Mouse (Mus musculus) embryonic facial prominence, embryonic 11.5 days (tissue): ENCODE measurements around the gene Itgb6. TPM values are rescaled to one million over a fixed set of nuclear protein-coding genes. Genes with fewer than 3 reads are reported as not detected.

Experiments used
- ATAC-seq: fragments of 200-750 bp; cut with Nextera tagmentation; replicated peaks from 2 replicates; pipeline ENCODE4 v1.8.0; 2017; ENCODE audit warnings: low read depth; ENCODE audit not compliant: insufficient number of reproducible peaks, low FRiP score, low TSS enrichment
- DNase-seq: peaks from one replicate; pipeline ENCODE4 v3.0.0-alpha.2; 2015; ENCODE audit warnings: low spot score
- H3K27ac ChIP-seq: fragments of 300-500 bp; sonication (generic); replicated peaks from 2 replicates; pipeline ENCODE4 v1.5.1; 2014; ENCODE audit warnings: mild to moderate bottlenecking, low read depth, low read length, control low read depth
- H3K27me3 ChIP-seq: fragments of 300-500 bp; sonication (generic); 2 replicates; pipeline ENCODE4 v1.6.1; 2014; ENCODE audit warnings: mild to moderate bottlenecking, low read length, moderate library complexity, mixed read lengths; ENCODE audit not compliant: control insufficient read depth, insufficient read depth
- H3K36me3 ChIP-seq: fragments of 300-500 bp; sonication (generic); replicated peaks from 2 replicates; pipeline ENCODE4 v1.6.1; 2014; ENCODE audit warnings: low read depth, mild to moderate bottlenecking, low read length, moderate library complexity, mixed read lengths; ENCODE audit not compliant: control insufficient read depth, insufficient read depth
- H3K4me1 ChIP-seq: fragments of 300-500 bp; sonication (generic); 2 replicates; pipeline ENCODE4 v1.6.1; 2014; ENCODE audit warnings: low read length, mixed read lengths; ENCODE audit not compliant: control insufficient read depth, insufficient read depth
- H3K4me2 ChIP-seq: fragments of 300-500 bp; sonication (generic); 2 replicates; pipeline ENCODE4 v1.6.1; 2014; ENCODE audit warnings: low read depth, mild to moderate bottlenecking, control low read depth, low read length, moderate library complexity
- H3K4me3 ChIP-seq: fragments of 300-500 bp; sonication (generic); 2 replicates; pipeline ENCODE4 v1.5.1; 2014; ENCODE audit warnings: low read depth, low read length, control low read depth
- H3K9ac ChIP-seq: fragments of 300-500 bp; sonication (generic); replicated peaks from 2 replicates; pipeline ENCODE4 v1.6.1; 2014; ENCODE audit warnings: mild to moderate bottlenecking, control low read depth, low read length
- H3K9me3 ChIP-seq: fragments of 300-500 bp; sonication (generic); replicated peaks from 2 replicates; pipeline ENCODE4 v1.6.1; 2016; ENCODE audit warnings: mild to moderate bottlenecking, low read length, inconsistent platforms, mixed read lengths; ENCODE audit not compliant: control insufficient read depth
- WGBS: fragments of 180-500 bp; shearing (Covaris S2); extraction: QIAGEN DNeasy Blood & Tissue Kit; methylation state at CpG from one replicate; pipeline ENCODE4 v1.1.7; 2014; 5-methylcytosine and 5-hydroxymethylcytosine counted together
- polyA plus RNA-seq: library from polyadenylated mRNA; unstranded; fragments of >200 nt; fragmentation: Nextera tagmentation; extraction: Ambion mirVana; gene quantifications from 2 replicates; pipeline ENCODE4 v1.2.1, GENCODE M21; 2014

Itgb6 gene
- polyA plus RNA-seq, 1 experiment from 2014 or later, result 1.9 TPM

- Histone ChIP-seq H3K27me3 (no peaks in the 10 kb centered on the region), H3K9ac (no peak overlapping the region), H3K4me3 (no peak overlapping the region), H3K36me3 (no peaks in the 10 kb centered on the region), H3K27ac (no peak overlapping the region), H3K4me2 (no peak overlapping the region), H3K9me3 (no peaks in the 10 kb centered on the region), H3K4me1 (no peaks in the 10 kb centered on the region)
- WGBS, result 38% methylated on average over 1 of the region's 1 CpGs
- no peak for DNase-seq
- ATAC-seq, result no peak
Measured at GRCm38 (mm10) chr2:60690212-60690611, 32.2 kb downstream of the Itgb6 start.

- no peak overlapping the region for H3K9ac ChIP-seq
- H3K4me2 ChIP-seq, result no peak overlapping the region
- ATAC-seq, result no peak; the same call in 1 of the 2 replicates
- no peaks in the 10 kb centered on the region for H3K4me1 ChIP-seq
- 42% methylated on average over 14 of the region's 14 CpGs for WGBS
- no peak overlapping the region for H3K27ac ChIP-seq
- no peaks in the 10 kb centered on the region for H3K9me3 ChIP-seq
- no peak overlapping the region for H3K4me3 ChIP-seq
- no peak for DNase-seq
- no peaks in the 10 kb centered on the region for H3K27me3 ChIP-seq
- H3K36me3 ChIP-seq, result no peaks in the 10 kb centered on the region
Measured at GRCm38 (mm10) chr2:60688944-60689615, 33.4 kb downstream of the Itgb6 start.

GRCm38 (mm10) chr2:60688150-60688549 lies 34.3 kb downstream of the Itgb6 start:
- no peak for ATAC-seq

GRCm38 (mm10) chr2:60685973-60686372 lies 36.5 kb downstream of the Itgb6 start:
- no peaks in the 10 kb centered on the region for H3K9me3 ChIP-seq

More at GRCm38 (mm10) chr2:60688150-60688549, 34.3 kb downstream of the Itgb6 start:
- Histone ChIP-seq H3K36me3 (no peaks in the 10 kb centered on the region), H3K4me3 (no peak overlapping the region), H3K4me1 (no peaks in the 10 kb centered on the region), H3K27ac (no peak overlapping the region), H3K9ac (no peak overlapping the region), H3K9me3 (no peaks in the 10 kb centered on the region), H3K4me2 (no peak overlapping the region), H3K27me3 (no peaks in the 10 kb centered on the region)
- 87% methylated on average over 1 of the region's 1 CpGs for WGBS
- no peak for DNase-seq

GRCm38 (mm10) chr2:60684168-60684567 lies 38.3 kb downstream of the Itgb6 start:
- Histone ChIP-seq H3K27ac (no peak overlapping the region), H3K36me3 (no peaks in the 10 kb centered on the region), H3K4me1 (no peaks in the 10 kb centered on the region), H3K4me3 (no peak overlapping the region), H3K27me3 (no peaks in the 10 kb centered on the region), H3K4me2 (no peak overlapping the region), H3K9ac (no peak overlapping the region), H3K9me3 (no peaks in the 10 kb centered on the region)
- 82% methylated on average over 3 of the region's 3 CpGs for WGBS
- ATAC-seq (no peak), DNase-seq (no peak)

More at GRCm38 (mm10) chr2:60685973-60686372, 36.5 kb downstream of the Itgb6 start:
- H3K4me2 ChIP-seq, result no peak overlapping the region
- H3K4me3 ChIP-seq, result no peak overlapping the region
- H3K4me1 ChIP-seq, result no peaks in the 10 kb centered on the region
- no peak overlapping the region for H3K9ac ChIP-seq
- H3K36me3 ChIP-seq, result no peaks in the 10 kb centered on the region
- ATAC-seq (no peak), DNase-seq (no peak)
- no peaks in the 10 kb centered on the region for H3K27me3 ChIP-seq
- no peak overlapping the region for H3K27ac ChIP-seq

- Histone ChIP-seq H3K27me3 (no peaks in the 10 kb centered on the region), H3K27ac (no peak overlapping the region), H3K4me1 (no peaks in the 10 kb centered on the region), H3K9me3 (no peaks in the 10 kb centered on the region), H3K4me2 (no peak overlapping the region), H3K4me3 (no peak overlapping the region), H3K9ac (no peak overlapping the region), H3K36me3 (no peaks in the 10 kb centered on the region)
- no peak for DNase-seq
- 89% methylated on average over 2 of the region's 2 CpGs for WGBS
- ATAC-seq, result no peak
Measured at GRCm38 (mm10) chr2:60682554-60682953, 39.9 kb downstream of the Itgb6 start.

- Histone ChIP-seq H3K36me3 (no peaks in the 10 kb centered on the region), H3K27me3 (no peaks in the 10 kb centered on the region), H3K9ac (no peak overlapping the region), H3K27ac (no peak overlapping the region), H3K4me3 (no peak overlapping the region), H3K9me3 (no peaks in the 10 kb centered on the region), H3K4me2 (no peak overlapping the region), H3K4me1 (no peaks in the 10 kb centered on the region; the same call in 1 of the 2 replicates)
- DNase-seq (no peak), ATAC-seq (no peak)
- 55% methylated on average over 7 of the region's 7 CpGs for WGBS
Measured at GRCm38 (mm10) chr2:60674413-60674812, 48.0 kb downstream of the Itgb6 start.

- Histone ChIP-seq H3K4me3 (no peak overlapping the region), H3K4me1 (no peaks in the 10 kb centered on the region; the same call in 1 of the 2 replicates), H3K4me2 (no peak overlapping the region), H3K9ac (no peak overlapping the region), H3K27me3 (no peaks in the 10 kb centered on the region), H3K9me3 (no peaks in the 10 kb centered on the region), H3K27ac (no peak overlapping the region), H3K36me3 (no peaks in the 10 kb centered on the region)
- DNase-seq (peak; percentile 24), ATAC-seq (no peak)
- WGBS, result 43% methylated on average over 17 of the region's 17 CpGs
Measured at GRCm38 (mm10) chr2:60672973-60673954, 49.2 kb downstream of the Itgb6 start.
